Mouse (Mus musculus) left cerebral cortex, postnatal 36 days (tissue): Measurements from ENCODE around the gene Adamts17. TPM values are rescaled to one million over a fixed set of nuclear protein-coding genes. Genes with fewer than 3 reads are reported as not detected.

Experiments
- DNase-seq, 2 experiments: peaks; one replicate each; pipeline ENCODE4 v3.0.0; 2021 to 2022; ENCODE audit warnings: low spot score in 2 of 2, mixed read lengths in 1 of 2
- intact Hi-C: fragments of 180-260 bp; cut with DNase I; formaldehyde crosslinking; loops from one replicate; pipeline ENCODE4 v1.15.1; 2025
- total RNA-seq, 2 experiments: library from RNA; stranded (reverse); gene quantifications; 2 replicates each; pipeline ENCODE4 v1.2.3; 2021

Gene Adamts17
- total RNA-seq, 2 experiments from 2014 or later = 7.0 to 16.8 TPM

DNA sequence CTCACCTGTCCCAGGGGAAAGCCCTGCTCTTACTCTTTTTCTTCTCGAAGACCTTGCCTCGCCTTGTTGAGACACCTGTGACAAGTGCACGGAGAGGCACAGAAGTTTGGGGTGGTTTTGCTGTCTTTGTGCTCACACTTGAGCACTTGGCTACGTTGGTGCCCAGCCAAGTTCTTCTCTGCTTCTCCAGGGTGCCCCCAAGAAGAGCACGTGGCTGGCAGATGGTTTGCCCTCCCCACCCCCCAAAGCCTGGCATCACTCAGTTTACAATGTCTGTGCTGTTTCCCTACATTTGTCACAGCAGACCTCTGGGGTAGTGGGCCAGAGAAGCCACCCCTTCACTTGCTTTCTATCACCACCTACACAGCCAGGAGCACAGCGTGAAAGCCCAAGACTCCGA is 1.6 kb downstream of the Adamts17 start:
- DNase-seq = no peak

DNA sequence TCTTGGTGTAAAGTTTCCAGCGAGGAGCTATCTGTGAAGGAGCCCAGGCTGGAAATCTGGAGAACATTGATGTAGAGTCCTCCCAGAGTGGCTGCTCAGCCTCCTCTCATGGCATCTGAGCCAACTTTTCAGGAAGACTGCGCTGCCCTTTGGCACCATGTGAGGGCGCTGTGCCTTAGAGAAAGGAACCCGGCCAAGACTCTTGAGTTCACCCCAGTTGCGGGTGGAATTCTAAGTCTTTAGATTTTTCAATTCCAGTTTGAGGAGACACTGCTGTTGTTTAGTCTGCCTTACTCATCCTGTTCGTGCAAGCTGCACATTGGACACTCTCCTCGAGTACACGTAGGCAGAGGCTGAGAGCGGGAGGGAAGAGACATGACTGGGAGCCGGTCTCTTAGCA is 2.5 kb downstream of the Adamts17 start:
- DNase-seq = peak; percentile 89 to 90
- intact Hi-C loops = loop anchor here (2.0 to 10.0 kb wide), 2 partner anchors 143 to 359 kb away; no protein-coding TSS in a partner anchor

More for the DNA sequence above, 1.6 kb downstream of the Adamts17 start:
- intact Hi-C loops = loop anchor here (10.0 kb wide), 1 partner anchor 144 kb away; no protein-coding TSS in a partner anchor

DNA sequence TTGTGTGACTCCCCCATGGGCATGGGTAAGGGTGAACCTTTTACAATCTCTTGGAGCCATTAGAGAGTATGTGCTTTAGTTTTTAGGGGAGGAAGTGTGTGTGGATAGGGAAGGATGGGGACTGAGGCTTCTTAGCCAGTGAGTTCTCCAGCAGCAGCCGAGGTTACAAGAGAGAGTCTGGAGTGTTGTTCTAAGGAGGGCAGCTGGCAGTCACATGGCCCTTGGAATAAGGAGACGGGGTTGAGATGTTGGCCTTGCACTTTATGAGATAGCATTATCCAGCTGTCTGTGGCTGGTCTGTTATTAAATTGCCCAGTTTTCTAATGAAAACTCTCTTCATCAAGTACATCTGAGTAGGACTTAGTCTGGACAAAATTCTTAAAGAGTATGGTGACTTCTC is 4.3 kb downstream of the Adamts17 start:
- DNase-seq = no peak
- intact Hi-C loops = loop anchor here (2.0 to 10.0 kb wide), 2 partner anchors 141 to 357 kb away; no protein-coding TSS in a partner anchor

DNA sequence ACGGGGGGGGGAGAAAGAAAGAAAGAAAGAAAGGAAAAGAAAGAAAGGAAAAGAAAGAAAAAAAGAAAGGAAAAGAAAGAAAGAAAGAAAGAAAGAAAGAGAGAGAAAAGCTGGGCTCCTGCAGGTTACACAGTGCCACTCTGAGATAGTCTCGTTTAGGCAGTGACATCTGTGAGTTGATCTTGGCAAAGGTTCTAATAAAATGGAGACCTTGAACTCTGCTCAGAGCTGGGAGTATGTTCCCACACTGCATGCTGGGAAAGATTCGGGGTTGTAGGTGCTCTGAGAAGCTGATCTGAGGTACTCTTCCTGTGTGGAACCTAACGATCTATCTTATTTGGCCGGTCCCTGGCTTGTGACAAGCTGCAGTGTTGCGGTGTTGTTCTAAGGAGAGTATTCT is 7.0 kb downstream of the Adamts17 start:
- DNase-seq = no peak
- intact Hi-C loops = loop anchor here (2.0 to 10.0 kb wide), 3 partner anchors 44 to 366 kb away; no protein-coding TSS in a partner anchor

DNA sequence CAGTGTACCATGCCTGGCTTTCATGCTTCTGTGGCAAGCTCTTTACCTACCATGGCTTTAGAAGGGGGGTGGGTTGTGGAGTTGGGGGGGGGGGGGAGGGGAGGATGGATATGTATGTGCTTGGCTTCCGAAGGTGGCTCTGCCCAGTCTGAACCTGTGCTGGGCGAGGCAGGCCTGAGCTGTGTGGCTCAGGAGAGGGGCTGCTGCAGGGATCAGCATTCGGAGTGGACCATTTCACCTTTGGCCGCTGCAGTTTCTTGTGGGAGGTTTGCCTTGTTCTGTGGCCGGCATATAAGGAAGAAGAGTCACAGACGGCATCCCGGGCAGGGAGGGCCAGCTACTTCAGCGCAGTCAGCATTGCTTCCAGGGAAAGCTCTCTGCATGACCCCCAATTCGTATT is 7.8 kb downstream of the Adamts17 start:
- DNase-seq = no peak
- intact Hi-C loops = loop anchor here (2.0 to 10.0 kb wide), 3 partner anchors 44 to 365 kb away; no protein-coding TSS in a partner anchor

DNA sequence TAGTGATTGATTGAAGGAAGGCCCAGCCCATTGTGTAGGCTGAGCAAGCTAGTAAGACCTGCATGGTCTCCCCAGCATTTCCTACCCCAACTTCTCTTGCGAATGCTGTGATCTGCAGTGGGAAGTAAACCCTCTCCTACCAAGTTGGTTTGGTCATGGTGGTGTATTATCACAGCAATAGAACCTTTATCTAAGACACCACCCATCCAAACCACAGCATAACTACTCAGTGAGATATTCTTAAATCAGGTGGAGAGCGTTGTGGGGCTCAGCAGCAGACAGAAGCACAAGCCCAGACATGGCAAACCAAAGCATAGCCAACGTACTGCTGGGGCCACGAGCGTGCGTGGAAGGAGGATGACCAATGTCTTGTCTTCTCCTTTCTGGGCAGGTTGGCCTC is 9.8 kb downstream of the Adamts17 start:
- no peak for DNase-seq
- intact Hi-C loops = loop anchor here (5.0 to 10.0 kb wide), 2 partner anchors 135 to 363 kb away; no protein-coding TSS in a partner anchor

DNA sequence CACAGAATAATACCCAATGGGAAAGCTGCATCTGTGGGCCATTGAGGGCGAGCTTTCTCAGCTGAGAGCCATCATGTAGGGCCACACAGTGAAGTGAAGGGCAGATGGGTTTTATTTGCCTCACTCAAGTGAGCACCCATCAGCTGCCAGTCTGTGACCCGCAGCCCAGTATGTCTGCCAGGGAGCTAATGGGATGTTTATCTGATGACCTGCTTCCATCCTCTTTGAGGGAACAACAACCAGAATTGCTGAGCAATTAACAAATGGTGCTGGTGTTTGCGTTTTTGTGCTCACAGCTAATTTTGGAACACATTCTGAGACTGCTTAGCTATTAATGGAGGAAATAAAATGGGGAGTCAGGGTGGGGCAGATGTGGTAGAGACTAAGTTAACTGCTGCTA is 12.6 kb downstream of the Adamts17 start:
- intact Hi-C loops = no loop called here
- no peak for DNase-seq

DNA sequence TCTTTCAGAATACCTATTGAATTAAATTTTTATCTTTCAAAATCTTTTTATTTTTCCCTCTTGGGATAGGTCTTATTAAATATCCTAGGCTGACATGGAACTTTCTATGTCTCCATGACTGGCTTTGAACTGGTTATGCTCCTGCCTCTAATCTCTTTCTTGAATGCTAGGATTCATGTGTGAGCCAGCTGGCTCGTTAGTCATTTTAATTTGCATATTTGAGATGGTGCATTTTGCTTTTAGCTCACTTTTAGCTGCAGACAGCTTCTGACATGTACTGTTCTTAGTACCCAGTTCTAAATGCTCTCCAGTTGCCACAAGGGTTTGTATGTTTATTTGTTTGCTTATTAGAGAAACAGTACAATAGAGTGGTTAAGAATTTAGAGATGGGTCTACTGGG is 18.1 kb downstream of the Adamts17 start:
- intact Hi-C loops = no loop called here
- DNase-seq = no peak

DNA sequence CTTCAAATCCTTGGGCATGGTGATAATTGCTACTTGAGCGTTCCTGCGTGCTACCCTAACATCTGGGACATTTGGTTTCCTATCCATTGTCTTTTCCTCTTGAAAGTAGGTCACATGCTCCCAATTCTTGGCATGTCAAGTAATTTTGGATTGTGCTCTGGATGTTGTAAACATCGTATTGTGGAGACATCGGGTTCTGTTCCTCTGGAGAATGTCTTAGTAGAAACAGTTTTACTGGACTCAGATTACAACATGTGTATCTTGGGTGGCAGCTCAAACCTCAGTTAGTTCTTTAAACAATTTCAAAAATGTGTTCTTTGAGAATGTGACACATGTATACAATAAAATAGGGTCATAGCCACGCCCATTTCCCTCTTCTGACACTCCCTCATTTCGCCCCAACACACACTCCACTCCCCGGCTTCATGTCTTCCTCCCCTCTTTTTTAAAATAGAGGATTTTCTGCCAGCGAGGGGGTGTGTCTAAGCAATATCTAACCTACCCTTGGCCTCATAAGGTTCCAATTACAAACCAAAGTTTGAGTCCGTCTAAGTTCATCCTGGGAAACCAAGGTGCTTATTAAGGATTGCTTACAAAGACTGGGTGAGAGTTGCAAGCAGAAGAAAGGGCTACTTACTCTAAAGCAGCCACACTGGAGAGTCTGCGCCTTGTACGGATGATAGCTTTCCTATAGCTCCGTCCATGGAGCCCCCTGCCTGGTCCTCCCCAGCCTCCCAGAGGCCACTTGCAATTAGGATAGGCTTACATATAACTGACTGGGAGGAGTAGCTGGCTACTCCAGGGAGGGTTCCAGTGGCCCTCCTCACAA is 18.9 kb downstream of the Adamts17 start:
- DNase-seq = no peak
- intact Hi-C loops = no loop called here

DNA sequence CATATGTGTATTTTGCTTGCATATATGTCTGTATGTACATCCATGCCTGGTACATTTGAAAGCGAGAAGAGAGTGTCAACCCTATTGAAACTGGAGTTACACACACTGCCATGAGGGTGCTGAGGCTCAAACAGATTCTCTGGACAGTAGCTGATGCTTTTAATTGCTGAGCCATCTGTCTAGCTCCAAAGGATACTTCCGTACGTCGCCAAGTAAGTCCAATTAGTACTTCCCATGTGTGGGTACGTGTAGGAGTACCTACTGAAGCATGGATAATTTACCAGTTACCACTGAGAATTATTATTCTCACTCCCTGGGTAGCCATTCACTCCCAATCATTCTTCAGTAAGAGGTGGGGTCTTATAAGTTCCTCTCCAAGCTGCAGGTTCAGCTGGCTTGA is 19.7 kb downstream of the Adamts17 start:
- intact Hi-C loops = no loop called here
- DNase-seq = no peak

DNA sequence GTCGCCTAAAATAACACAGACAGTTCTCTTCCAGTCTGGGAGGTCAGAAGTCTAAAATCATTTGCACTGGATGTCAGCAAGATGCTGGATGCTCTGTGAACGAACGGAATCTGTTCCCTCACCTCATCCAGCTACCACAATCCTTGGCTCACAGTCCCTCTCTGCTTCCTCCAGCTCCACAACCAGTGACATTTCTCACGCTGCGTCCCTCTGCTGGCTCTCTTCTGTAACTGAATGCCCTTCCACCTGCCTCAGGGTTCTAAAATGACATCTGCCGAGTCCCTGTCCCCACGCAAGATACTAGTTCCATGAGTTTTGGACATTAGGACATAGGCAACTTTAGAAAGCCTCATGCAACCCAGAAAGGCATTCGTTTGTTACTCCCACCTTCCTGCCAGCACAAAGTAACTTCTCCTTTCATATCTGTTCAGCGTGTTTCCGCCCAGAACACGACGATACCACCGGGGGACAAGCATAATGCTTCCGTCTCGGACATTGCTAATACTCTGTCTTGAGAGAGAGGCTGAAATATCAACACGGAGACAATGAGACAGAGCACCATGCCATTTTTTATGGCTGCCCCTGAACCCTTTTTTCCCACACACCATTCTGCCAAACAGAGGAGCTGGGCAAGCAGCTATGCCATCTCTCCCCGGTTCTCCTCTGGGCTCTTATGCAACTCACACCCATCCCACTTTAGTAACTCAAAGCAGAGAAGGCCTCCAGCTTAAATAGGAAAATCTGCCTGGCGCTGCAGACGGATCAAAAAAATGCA is 27.6 kb downstream of the Adamts17 start:
- peak in 1 of 2 experiments; percentile 64 for DNase-seq
- intact Hi-C loops = loop anchor here (5.0 kb wide), 1 partner anchor 65 kb away; no protein-coding TSS in a partner anchor

DNA sequence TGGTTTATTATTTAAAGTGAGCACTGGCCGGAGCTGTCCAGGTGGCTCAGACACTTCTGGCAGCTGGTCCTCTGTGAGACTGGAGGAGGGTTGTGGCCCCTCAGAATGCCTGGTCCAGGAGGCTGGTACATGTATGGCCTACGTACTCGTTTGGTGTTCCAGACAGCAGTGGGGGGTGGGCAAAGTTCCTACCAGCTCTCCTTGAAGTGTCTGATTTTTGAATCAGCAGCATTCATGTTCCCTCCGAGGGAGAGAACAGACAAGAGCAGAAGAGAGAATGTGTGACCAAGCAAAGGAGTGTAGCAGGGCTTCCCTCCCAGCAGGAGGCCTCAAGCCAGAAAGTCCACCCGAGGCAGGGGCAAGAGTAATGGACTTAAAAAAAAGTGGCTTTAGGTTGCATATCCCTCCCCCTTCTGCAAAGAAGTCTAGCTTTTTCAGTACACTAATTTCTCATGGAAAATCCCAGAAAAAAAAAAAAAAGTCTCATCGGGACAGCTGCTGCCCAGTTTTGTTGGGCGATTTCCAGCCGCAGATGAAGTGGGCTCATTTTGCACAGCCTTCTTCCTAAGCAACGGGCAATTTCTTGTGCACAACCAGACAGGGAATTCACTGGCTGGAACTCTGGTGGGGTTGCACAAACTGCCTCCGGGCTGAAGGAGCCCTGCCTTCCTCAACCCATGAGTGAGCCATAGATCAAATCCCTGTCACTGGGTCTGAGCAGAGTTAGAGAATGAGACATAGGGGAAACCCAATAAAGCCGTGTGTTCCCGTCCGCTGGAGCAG is 28.4 kb downstream of the Adamts17 start:
- peak; percentile 71 to 77 for DNase-seq
- intact Hi-C loops = loop anchor here (5.0 kb wide), 1 partner anchor 64 kb away; no protein-coding TSS in a partner anchor

DNA sequence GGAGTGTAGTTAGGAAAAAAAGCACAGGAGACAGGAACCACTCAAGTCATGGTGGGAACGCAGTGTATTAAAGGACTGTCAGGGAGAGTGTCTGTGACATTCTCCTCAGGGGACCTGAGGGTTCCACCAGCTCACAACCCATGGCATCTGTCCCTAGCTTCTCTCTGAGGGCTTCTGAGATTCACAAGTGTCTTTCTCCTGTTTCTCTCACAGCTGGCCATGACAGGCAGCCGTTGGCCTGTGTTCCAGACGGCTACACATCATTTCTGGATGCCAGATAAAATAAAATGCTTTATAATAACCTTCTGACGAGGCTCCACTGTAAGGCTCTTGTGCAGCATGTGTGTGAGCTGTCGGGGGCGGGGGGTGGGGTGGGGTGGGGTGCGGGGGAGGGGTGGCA is 32.0 kb downstream of the Adamts17 start:
- no peak for DNase-seq
- intact Hi-C loops = no loop called here

DNA sequence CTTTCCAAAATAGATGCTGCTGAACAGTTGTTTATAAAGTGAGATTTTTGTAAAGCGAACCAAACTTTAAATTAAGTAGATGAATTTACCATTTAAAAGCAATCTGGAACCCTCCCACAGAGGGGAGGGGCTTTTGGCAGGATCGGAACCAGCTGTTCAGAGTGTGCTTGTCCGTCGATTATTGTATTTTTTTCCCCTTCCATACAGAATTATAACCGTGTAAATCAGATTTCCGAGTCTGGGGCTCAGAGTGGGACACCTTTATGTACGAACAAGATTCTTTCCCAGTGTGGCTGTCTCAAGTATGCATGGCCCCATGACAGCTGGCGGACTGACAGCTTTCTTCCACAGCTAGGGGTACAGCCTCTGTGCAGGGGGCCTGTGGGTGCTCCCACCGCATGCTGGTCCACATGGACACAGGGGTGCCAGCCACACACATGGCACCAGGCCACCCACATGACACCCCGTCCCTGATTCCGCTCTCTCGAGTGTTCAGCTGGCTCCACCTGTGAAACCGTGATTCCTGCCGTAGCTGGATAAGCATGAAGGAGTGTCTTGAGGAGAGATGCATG is 32.5 kb downstream of the Adamts17 start:
- intact Hi-C loops = no loop called here
- DNase-seq = no peak

DNA sequence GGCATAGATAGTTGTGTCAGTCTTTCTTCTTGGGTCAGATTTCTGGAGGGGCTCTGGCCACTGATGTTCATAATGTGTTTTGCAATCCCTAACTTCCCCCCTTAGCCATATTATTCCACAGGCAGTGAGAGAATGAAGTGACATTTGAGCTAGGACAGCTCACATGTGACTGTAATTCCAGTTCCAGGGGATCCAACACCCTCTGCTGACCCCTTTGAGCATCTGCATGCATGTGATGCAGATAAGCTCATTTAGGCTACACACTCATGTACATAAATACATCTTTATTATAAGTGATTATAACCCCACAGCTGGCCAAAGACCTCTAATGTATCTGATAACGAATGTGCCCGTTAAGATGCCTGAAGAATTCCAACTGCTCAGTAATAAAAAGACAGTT is 33.7 kb downstream of the Adamts17 start:
- intact Hi-C loops = no loop called here
- no peak for DNase-seq

DNA sequence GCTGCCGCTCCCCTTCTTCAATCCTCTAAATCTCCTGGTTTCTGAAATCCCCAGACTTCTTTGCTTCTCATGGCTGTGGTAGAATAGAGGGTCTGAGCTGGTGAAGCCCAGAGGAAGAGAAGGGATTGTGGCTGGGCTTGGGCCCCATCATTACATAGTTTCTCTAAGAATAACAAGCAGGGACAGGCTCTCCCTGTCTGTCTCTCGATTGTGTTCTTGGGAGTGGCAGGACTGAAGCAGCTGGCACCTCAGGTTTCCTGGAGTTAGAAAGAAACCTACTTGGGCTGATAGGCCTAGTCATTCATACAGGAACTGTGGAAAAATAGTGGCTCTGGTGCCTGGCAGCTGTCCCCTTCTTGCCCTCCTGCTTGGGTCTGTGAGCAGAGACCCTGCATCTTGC is 51.9 kb downstream of the Adamts17 start:
- intact Hi-C loops = loop anchor here (2.0 kb wide), 1 partner anchor 45 kb away; no protein-coding TSS in a partner anchor
- no peak for DNase-seq

DNA sequence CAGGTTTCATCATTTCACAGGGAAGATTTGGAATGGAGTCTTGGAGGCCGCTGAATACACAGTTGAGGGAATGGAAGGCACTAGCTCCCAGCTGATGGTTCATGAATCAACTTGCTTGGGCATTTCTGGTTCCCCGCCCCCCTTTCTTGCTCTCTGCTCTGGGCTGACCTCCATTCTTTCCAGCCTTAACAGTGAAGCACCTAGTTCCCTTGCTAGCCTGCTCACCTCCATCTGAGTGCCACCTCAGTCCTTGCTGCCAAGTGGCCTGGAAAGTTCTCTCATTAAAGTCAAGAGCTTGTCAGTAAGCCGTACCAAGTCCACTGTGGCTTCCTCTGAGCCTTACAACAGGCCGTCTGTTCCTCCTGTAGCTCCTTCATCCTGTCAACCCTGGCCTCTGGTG is 52.6 kb downstream of the Adamts17 start:
- intact Hi-C loops = no loop called here
- no peak for DNase-seq

DNA sequence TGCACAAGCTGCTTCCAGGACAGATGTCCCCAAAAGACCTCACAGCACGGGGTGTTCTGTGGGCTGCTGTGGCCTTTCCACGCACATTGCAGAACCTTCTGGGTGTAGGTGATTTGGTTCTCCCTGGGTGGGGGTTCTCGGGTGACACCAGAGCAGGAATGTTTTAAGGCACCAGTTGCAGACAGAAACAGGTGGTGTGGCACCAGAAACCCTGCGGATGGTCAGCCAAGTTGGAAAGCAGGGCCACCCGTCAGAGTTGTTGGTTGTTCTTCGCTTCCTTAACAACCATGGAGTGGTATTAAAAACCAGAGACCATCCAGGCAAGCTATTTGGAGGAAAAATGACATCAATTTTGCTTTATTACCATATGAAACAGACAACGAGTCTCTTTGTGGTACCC is 62.8 kb downstream of the Adamts17 start:
- intact Hi-C loops = no loop called here
- DNase-seq = no peak

DNA sequence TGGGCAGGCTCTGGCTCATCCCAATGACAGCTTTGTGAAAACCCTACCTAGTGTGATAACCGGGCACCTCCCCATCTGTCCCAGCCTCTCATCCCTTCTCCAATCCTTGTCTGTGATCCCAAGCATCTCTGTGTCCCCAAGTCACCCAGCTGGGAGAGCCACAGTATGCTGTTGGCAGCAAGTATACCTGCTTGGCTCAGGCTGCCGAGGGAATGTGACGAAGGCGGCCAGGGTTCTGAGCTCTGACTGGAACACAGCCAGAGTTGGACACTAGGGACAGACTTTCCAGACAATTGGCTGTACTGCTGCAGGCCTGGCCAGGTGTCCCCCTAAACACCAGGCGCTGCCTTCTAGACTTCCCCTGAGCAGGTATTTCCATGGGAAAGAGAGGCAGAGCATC is 63.5 kb downstream of the Adamts17 start:
- no peak for DNase-seq
- intact Hi-C loops = no loop called here
